Mouse (Mus musculus): ENCODE data around the gene Arf5.

DNA sequence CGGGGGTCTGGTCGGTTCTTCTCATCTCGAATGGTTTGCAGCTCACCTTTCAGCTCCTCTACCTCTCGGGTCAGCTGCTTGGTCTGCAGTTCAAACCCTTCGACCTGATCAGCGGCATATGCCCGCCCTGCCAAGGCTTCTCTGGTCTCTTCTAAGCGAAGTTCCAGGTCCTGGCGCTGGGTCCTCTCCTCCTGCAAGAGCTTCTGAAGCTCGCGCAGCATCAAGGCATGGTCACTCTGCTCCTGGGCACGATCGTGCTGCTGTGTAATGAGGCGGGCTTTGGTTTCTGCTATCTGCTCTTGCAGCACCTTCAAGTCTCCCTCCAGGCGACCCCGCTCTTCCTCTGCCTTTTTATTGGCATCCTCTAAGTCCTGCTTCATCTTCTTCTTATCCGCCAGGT lies 3.0 kb upstream of the Arf5 start:
- no peak for TF ChIP-seq CTCF (IDR thresholded peaks at IDR 0.05; ENCODE audit: low read depth, low read length)
- no peak for TF ChIP-seq POLR2A (IDR thresholded peaks at IDR 0.05; ENCODE audit: insufficient read depth, low read length)
- no peak for TF ChIP-seq EP300 (IDR thresholded peaks at IDR 0.05; ENCODE audit: insufficient read depth, low read depth, low read length)
